Mouse (Mus musculus): ENCODE results near the gene Rbl1. TPM values are rescaled to one million over a fixed set of nuclear protein-coding genes. Genes with fewer than 3 reads are reported as not detected.
"Not testable (repeated sequence)": the region's sequence is repeated elsewhere in the genome, so short reads cannot be mapped to it uniquely, and the experiment has no call there.

Rbl1 gene
- 21.2 and 21.3 TPM in 2 replicates for polyA plus RNA-seq (2015; fragmentation: Nextera tagmentation; extraction: Ambion mirVana)

DNA sequence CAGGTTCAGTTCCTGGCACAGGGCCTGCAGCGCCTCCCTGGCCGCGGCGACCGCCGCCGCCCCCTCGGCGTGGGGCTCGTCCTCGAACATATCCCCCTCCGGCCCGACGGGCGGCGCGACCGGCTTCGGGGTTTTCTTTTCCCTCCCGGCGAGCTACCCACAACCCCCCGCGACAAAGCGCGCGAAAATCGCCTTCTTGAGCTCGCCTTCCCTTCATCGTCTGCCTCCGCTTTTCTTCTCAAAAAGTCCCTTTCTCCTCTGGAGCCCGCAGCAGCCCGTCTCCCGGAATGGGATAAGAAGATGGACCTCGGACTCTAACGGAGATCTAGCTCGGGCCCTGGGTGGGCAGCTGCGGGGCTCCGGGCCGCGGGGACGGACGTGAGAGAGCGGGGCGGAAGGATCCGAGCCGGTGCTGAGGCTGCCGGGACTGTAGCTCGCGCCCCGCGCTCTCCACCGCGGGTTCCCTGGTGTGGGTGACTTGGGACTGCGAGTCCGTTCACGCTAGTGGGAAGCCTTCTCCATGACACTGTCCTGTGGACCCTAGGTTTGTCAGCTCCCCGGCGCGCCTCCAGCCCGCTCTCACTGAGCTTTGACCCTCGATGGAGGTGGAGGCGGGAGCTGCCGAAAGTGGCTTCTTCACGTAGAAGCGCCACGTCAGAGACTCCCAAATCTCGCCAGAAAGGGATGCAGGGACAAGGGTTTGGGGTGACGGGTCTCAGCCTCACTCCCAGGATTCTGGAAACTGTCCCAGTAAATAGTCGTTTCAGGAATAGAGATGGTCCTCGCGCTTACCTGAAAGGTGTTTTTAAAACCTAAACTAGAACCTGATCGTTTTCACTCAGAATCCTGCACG is at the start of gene Rbl1:
Gene Rbl1, minus strand, starts transcription at position 169 of the 853 bp plus-strand sequence.
- WGBS: 1% methylated on average over 73 of the region's 73 CpGs
- ATAC-seq (ENCODE audit: low FRiP score, low read depth): peak; percentile 87
- Histone ChIP-seq H3K4me3 (peak within 1 kb of the TSS; percentile 71), H3K27ac (peak within 1 kb of the TSS; percentile 98), H3K9me3 (no peaks in the 10 kb centered on the region; the same call in 1 of the 2 replicates), H3K9ac (peak within 1 kb of the TSS; percentile 86), H3K27me3 (no peaks in the 10 kb centered on the region), H3K4me1 (peaks cover 17% of the 10 kb centered on the region; the same call in 1 of the 2 replicates), H3K36me3 (peaks cover 6% of the 10 kb centered on the region; the same call in 1 of the 2 replicates), H3K4me2 (replicated peaks) (peak within 1 kb of the TSS; percentile 72)

DNA sequence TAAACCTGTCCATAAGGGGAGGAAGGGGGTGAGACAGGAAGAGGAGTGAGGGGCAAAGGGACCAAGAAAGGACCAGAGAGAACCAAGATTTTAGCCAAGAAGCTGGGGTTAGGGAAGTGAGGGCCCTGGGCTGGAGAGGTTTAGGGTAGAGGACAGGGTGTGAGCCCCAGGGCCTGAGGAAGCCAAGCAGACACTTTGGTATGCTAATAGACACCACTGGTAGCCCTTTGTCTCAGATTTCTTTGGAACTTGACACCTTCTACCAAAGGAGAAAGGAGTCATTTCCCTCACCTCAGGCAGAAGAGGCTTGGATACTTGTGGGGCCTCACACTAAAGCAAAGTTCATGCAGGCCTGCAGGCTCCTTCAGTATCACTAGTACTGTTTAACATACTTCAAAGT is 43.8 kb upstream of the Rbl1 start:
- Histone ChIP-seq H3K9ac (no peak overlapping the region), H3K4me1 (no peaks in the 10 kb centered on the region), H3K27me3 (no peaks in the 10 kb centered on the region), H3K4me2 (replicated peaks) (no peak overlapping the region), H3K9me3 (no peaks in the 10 kb centered on the region), H3K36me3 (no peaks in the 10 kb centered on the region), H3K4me3 (no peak overlapping the region), H3K27ac (no peak overlapping the region)
- no peak for ATAC-seq (ENCODE audit: low FRiP score, low read depth)

DNA sequence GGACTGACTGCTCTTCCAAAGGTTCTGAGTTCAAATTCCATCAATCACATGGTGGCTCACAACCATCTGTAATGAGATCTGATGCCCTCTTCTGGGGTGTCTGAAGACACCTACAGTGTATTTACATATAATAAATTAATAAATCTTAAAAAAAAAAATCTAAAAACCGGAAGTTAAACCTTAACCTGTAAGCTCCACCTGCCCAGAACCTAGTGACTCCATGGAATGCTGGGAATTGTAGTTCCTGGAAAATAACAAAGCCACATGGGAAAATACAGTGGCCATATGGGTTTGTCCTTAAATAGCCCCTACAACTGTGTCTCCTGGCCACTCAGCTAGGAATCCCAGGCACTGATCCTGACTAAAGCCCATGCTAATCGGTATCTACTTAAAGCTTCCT is 41.3 kb upstream of the Rbl1 start:
- H3K27ac ChIP-seq: no peak overlapping the region
- 78% methylated on average over 2 of the region's 2 CpGs for WGBS
- H3K9me3 ChIP-seq: 0 out of 2 replicates have a peak, but pooled peaks cover 3% of the 10 kb centered on the region
- H3K4me3 ChIP-seq: no peak overlapping the region
- no peak overlapping the region for H3K9ac ChIP-seq
- H3K27me3 ChIP-seq: no peaks in the 10 kb centered on the region
- H3K4me2 ChIP-seq (replicated peaks): no peak overlapping the region
- no peaks in the 10 kb centered on the region for H3K36me3 ChIP-seq
- H3K4me1 ChIP-seq: no peaks in the 10 kb centered on the region
- no peak for ATAC-seq (ENCODE audit: low FRiP score, low read depth)

DNA sequence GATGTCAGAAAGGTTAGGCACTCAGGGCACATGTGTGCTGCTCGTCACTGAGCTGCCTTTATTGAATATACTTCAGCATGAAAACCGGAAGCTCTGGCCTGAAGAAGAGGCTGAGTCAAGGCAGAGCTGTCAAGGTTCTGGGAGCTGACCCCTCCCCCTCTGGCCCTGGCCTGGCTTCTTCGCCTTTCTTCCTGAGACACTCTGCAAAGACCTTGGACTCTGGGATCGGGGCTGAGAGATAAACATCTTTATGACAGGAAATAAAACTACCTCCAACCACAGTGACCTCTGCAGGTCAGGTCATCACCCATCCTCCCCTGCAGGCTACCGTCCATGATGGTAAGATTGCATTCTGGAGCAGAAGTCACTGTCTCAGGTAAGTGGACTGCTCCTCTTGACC is 40.7 kb upstream of the Rbl1 start:
- Histone ChIP-seq H3K4me2 (replicated peaks) (no peak overlapping the region), H3K9me3 (0 out of 2 replicates have a peak, but pooled peaks cover 3% of the 10 kb centered on the region), H3K4me3 (no peak overlapping the region), H3K27ac (no peak overlapping the region), H3K36me3 (no peaks in the 10 kb centered on the region), H3K27me3 (no peaks in the 10 kb centered on the region), H3K9ac (no peak overlapping the region), H3K4me1 (no peaks in the 10 kb centered on the region)
- WGBS: 16% methylated on average over 5 of the region's 5 CpGs
- no peak for ATAC-seq (ENCODE audit: low FRiP score, low read depth)

DNA sequence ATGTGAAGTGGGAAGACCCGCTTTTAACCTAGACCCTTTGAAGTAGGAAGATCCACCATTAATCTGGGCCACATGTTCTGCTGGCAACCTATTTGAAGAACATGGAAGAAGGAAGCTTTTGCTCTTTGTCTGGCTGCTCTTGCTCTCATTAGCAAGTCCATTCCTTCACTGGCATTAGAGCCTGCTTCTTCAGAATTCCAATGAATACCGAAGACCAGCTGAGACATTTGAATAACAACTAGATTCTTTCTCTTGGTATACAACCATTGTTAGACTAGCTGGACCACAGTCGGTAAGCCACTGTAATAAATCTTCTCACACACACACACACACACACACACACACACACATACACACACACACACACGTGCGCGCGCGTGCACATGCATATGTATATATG is 31.6 kb upstream of the Rbl1 start:
- Histone ChIP-seq H3K36me3 (no peaks in the 10 kb centered on the region), H3K9ac (no peak overlapping the region), H3K4me3 (no peak overlapping the region), H3K9me3 (no peaks in the 10 kb centered on the region), H3K27ac (no peak overlapping the region), H3K4me2 (replicated peaks) (no peak overlapping the region), H3K27me3 (no peaks in the 10 kb centered on the region), H3K4me1 (no peaks in the 10 kb centered on the region)
- ATAC-seq (ENCODE audit: low FRiP score, low read depth): no peak
- WGBS: 92% methylated on average over 8 of the region's 8 CpGs

DNA sequence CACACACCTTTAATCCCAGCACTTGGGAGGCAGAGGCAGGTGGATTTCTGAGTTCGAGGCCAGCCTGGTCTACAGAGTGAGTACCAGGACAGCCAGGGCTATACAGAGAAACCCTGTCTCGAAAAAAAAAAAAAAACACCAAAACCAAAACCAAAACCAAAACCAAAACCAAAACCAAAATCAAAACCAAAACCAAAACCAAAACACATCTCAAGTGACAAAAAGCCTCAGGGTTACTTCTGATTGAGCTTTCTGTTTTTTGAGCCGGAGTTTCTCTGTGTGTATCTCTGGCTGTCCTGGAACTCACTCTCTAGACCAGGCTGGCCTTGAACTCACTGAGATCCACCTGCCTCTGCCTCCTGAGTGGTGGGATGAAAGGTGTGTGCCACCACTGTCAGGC is 17.6 kb upstream of the Rbl1 start:
- ATAC-seq (ENCODE audit: low FRiP score, low read depth); H3K4me1 ChIP-seq; H3K27ac ChIP-seq; H3K36me3 ChIP-seq; H3K4me2 ChIP-seq (replicated peaks); H3K4me3 ChIP-seq; H3K9me3 ChIP-seq; H3K27me3 ChIP-seq; H3K9ac ChIP-seq: not testable (repeated sequence)
- 88% methylated on average over 3 of the region's 3 CpGs for WGBS

DNA sequence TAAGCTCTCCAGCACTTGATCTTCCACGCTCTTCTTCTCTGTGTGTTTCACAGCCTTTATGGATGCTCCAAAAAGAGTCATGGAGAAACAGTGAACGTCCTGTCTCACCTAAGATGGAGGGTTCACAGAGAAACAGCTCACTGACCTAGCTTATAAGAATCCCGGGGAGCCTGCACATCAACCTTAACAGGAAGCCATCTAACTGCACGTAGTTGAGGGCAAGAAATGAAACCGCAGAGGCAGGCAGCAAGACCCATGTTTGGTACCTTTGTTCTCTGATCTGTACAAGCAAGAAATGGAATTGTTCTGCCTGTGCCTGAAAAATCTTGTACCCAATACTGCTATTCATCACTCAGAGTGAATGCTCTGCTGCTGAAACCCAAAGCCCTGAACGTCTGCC is 15.8 kb upstream of the Rbl1 start:
- Histone ChIP-seq H3K9me3 (no peaks in the 10 kb centered on the region), H3K36me3 (no peaks in the 10 kb centered on the region), H3K4me2 (replicated peaks) (no peak overlapping the region), H3K27ac (no peak overlapping the region), H3K27me3 (no peaks in the 10 kb centered on the region), H3K4me3 (no peak overlapping the region), H3K4me1 (no peaks in the 10 kb centered on the region), H3K9ac (no peak overlapping the region)
- ATAC-seq (ENCODE audit: low FRiP score, low read depth): no peak
- 80% methylated on average over 6 of the region's 6 CpGs for WGBS

DNA sequence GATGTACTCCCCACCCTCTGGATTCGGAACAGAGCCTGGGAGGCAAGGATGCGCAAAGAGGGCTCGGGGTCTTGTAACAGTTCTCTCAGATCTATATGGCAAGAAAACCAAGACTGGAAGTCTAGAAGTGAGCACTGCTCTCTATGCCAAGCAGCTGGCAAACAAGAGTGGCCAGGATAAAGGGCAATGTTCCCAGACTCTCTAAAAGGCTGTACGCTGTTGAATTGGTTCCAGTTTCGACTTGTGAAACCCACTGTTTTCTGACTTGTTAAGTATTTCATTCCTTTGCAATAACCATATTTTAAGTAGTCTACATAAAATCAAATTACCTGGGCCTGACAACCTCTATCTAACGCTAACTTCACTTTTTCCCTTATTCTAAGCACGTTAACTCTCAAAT is 7.4 kb upstream of the Rbl1 start:
- Histone ChIP-seq H3K27ac (no peak overlapping the region), H3K4me2 (replicated peaks) (no peak overlapping the region), H3K9ac (no peak overlapping the region), H3K36me3 (0 out of 2 replicates have a peak, but pooled peaks cover 6% of the 10 kb centered on the region), H3K4me1 (no peaks in the 10 kb centered on the region), H3K27me3 (no peaks in the 10 kb centered on the region), H3K9me3 (no peaks in the 10 kb centered on the region; the same call in 1 of the 2 replicates), H3K4me3 (no peak overlapping the region)
- ATAC-seq (ENCODE audit: low FRiP score, low read depth): no peak
- 91% methylated on average over 7 of the region's 7 CpGs for WGBS

DNA sequence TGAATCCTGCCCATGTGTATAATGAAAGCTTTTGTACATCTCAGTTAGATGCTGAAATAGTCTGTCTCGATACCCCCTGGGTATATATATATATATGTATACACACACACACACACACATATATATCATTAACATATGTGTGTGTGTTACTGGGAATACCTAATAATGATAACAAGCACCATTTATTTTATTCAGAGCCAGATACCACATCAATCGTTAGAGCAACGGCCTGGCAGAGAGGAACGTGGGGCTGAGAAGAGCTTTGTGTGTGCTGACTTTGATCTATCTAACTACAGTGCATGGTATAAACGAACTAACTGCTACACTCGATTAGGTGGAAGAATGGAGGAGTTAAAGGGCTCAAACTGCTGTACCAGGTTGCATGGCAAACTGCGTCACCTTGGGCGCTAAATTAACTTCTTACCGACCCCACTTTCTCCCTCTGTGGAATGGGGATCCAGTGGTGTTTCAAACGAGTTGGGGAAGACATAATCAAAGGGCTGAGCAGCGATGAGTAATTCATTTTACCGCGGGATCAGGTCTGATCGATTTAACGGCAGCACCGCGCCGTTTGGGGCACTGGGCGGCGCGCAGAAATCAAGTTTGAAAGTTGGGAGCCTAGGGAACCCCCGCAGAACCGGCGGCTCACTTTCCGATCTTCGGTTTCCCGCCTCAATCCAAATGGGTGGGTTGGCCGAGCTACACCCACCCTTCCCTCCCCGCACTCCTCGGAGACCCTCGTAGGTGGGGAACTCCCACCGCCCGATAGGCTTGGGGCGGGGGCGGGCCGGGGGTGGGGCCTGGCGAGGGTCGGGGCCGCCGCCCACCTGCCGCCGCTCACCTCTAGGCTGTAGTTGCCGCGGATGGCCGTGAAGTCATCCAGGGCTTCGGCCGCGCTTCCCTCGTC is 622 bp downstream of the Rbl1 start:
- ATAC-seq (ENCODE audit: low FRiP score, low read depth): peak; percentile 93
- peak overlapping the region; percentile 86 for H3K9ac ChIP-seq
- peak overlapping the region; percentile 72 for H3K4me2 ChIP-seq (replicated peaks)
- H3K27ac ChIP-seq: peak overlapping the region; percentile 98
- H3K27me3 ChIP-seq: no peaks in the 10 kb centered on the region
- peaks cover 13% of the 10 kb centered on the region for H3K36me3 ChIP-seq
- H3K9me3 ChIP-seq: no peaks in the 10 kb centered on the region; the same call in 1 of the 2 replicates
- peak overlapping the region; percentile 71 for H3K4me3 ChIP-seq
- H3K4me1 ChIP-seq: peaks cover 17% of the 10 kb centered on the region; the same call in 1 of the 2 replicates
- 1% methylated on average over 44 of the region's 49 CpGs for WGBS

DNA sequence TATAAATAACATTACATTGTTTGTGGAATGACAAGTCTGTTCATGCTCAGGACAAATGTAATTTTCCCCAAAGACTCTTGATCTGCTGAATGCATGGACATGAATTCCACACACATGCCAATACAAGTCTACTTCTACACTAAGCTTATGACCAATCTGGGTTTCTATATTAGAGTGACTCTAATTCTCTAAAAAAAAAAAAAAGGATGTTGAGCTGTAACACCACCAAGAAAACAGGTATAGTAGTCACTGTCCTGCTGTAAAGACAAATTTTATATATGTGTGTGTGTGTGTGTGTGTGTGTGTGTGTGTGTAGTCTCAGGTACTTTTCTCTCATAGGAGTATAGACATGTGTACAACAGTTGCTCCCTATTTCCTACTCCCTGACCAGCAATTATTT is 1.3 kb downstream of the Rbl1 start:
- Histone ChIP-seq H3K4me1 (peaks cover 17% of the 10 kb centered on the region; the same call in 1 of the 2 replicates), H3K9ac (no peak overlapping the region), H3K4me3 (peak overlapping the region; percentile 71), H3K9me3 (no peaks in the 10 kb centered on the region; the same call in 1 of the 2 replicates), H3K4me2 (replicated peaks) (peak overlapping the region; percentile 72), H3K27ac (no peak overlapping the region), H3K36me3 (peaks cover 17% of the 10 kb centered on the region), H3K27me3 (no peaks in the 10 kb centered on the region)
- no peak for ATAC-seq (ENCODE audit: low FRiP score, low read depth)

DNA sequence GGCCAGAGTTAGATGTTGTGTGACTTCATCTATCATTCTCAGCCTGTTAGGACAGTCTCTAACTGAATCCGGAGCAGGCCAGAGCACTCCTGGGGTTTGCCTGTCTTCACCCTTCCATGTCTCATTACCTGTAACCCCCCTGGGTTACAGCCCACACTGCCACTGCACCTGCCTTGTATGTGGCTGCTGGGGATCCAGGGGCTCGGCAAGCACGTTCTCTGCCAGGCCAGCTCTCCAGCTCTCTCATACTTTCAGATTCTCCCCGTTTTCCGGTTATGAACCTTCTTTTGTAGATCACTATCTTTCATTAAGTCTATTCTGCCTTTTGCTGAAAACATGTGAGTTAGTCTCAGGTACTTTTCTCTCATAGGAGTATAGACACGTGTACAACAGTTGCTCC is 2.0 kb downstream of the Rbl1 start:
- H3K9ac ChIP-seq: 0 out of 2 replicates have a peak overlapping the region, but pooled peaks have one; percentile 19
- ATAC-seq (ENCODE audit: low FRiP score, low read depth): no peak
- H3K4me2 ChIP-seq (replicated peaks): 0 out of 2 replicates have a peak overlapping the region, but pooled peaks have one; percentile 21

More for the DNA sequence above, 2.0 kb downstream of the Rbl1 start:
- 81% methylated on average over 6 of the region's 6 CpGs for WGBS
- Histone ChIP-seq H3K4me3 (0 out of 2 replicates have a peak overlapping the region, but pooled peaks have one; percentile 10), H3K27me3 (no peaks in the 10 kb centered on the region), H3K9me3 (no peaks in the 10 kb centered on the region; the same call in 1 of the 2 replicates), H3K27ac (no peak overlapping the region), H3K36me3 (peaks cover 19% of the 10 kb centered on the region), H3K4me1 (peaks cover 17% of the 10 kb centered on the region; the same call in 1 of the 2 replicates)

Measured in limb, embryonic 13.5 days (tissue).